ENCODE assay signal across 20 mouse cellular contexts in the genomic region with DNA sequence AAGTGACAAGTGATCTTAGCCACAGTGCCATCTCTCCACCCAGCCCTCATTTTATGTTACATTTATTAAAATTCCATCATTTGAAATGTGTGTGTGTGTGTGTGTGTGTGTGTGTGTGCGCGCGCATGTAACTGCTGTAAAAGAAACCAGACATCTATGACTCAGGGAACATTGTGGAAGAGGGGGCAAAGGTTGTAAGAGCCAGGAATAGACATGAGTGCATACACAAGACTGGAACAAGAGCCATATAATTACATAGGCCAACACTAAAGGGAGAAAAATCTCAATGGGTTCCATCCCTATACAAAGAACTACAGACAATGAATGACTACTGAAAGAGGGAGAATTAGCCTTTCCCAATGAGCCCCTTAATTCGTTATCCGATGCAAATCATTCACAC. TPM values are rescaled to one million over a fixed set of nuclear protein-coding genes. Genes with fewer than 3 reads are reported as not detected.
DNase-seq lines count a peak whose midpoint lies in the region; ATAC-seq and TF ChIP-seq lines count a peak whose summit lies in the region.
"Had no signal": no experiment of that assay in that cellular context is flagged by ENCODE, and none has a peak within 500 bp of the region (broad histone marks: within the 10 kb centered on the region; RNA-seq: fewer than 3 reads in every experiment).

No protein-coding gene starts in this region.

- no peaks in the 10 kb centered on the region for H3K9me3 ChIP-seq in intestine, embryonic 16.5 days (ENCODE audit: control insufficient read depth, low read length)
- H3K9me3 ChIP-seq: embryonic facial prominence, embryonic 10.5 days; embryonic facial prominence, embryonic 12.5 days; forebrain, embryonic 13.5 days; forebrain, embryonic 15.5 days had no signal

- H3K4me1 ChIP-seq in intestine, embryonic 16.5 days (ENCODE audit: control insufficient read depth, insufficient read depth, low read length), result no peaks in the 10 kb centered on the region
- H3K4me1 ChIP-seq: embryonic facial prominence, embryonic 10.5 days; embryonic facial prominence, embryonic 12.5 days; forebrain, embryonic 13.5 days; forebrain, embryonic 15.5 days had no signal

- TF ChIP-seq POLR2A in brain, embryonic 14.5 days (IDR thresholded peaks at IDR 0.05; ENCODE audit: borderline replicate concordance, extremely low read depth, insufficient read depth, insufficient read length, poor library complexity, severe bottlenecking), result no peak

- TF ChIP-seq CTCF in brain, embryonic 14.5 days (IDR thresholded peaks at IDR 0.05; ENCODE audit: borderline replicate concordance, extremely low read depth, insufficient read depth, insufficient read length), result no peak

- peak; percentile 2 for DNase-seq in brain, embryonic 14.5 days (ENCODE audit: low read depth)
- DNase-seq in cerebellum, postnatal 10 days, result no peak
- DNase-seq in frontal cortex, postnatal 14 days (ENCODE audit: low spot score in 2 of 2), result no peak
- DNase-seq in spleen, postnatal 4 days (ENCODE audit: low spot score in 2 of 2), result no peak
- DNase-seq: adrenal gland, adult 8-10 months; adrenal gland, postnatal 14 days; adrenal gland, postnatal 36 days; cerebellum, adult 11 months; cerebellum, adult 18-20 months; cerebellum, adult 8-10 months; cerebellum, adult 9-11 months; cerebellum, postnatal 25 days; forebrain, postnatal 0 days had no signal

- H3K4me3 ChIP-seq in intestine, embryonic 16.5 days (ENCODE audit: low read length), result no peak overlapping the region
- H3K4me3 ChIP-seq: embryonic facial prominence, embryonic 10.5 days; embryonic facial prominence, embryonic 12.5 days; forebrain, embryonic 13.5 days; forebrain, embryonic 15.5 days had no signal

- no peaks in the 10 kb centered on the region for H3K27me3 ChIP-seq in intestine, embryonic 16.5 days (replicated peaks; ENCODE audit: control insufficient read depth, insufficient read depth, low read length)
- H3K27me3 ChIP-seq: embryonic facial prominence, embryonic 12.5 days; forebrain, embryonic 13.5 days; forebrain, embryonic 15.5 days had no signal

- no peak overlapping the region for H3K27ac ChIP-seq in intestine, embryonic 16.5 days (ENCODE audit: low read length)
- H3K27ac ChIP-seq: embryonic facial prominence, embryonic 10.5 days; embryonic facial prominence, embryonic 12.5 days; forebrain, embryonic 13.5 days; forebrain, embryonic 15.5 days had no signal

- no peaks in the 10 kb centered on the region for H3K36me3 ChIP-seq in intestine, embryonic 16.5 days (ENCODE audit: control insufficient read depth, insufficient read depth, low read length)
- H3K36me3 ChIP-seq: embryonic facial prominence, embryonic 10.5 days; embryonic facial prominence, embryonic 12.5 days; forebrain, embryonic 15.5 days had no signal

- WGBS in intestine, embryonic 16.5 days, result 81% methylated on average over 5 of the region's 5 CpGs

- H3K9ac ChIP-seq in intestine, embryonic 16.5 days (ENCODE audit: low read depth, low read length), result no peak overlapping the region
- H3K9ac ChIP-seq: embryonic facial prominence, embryonic 12.5 days; forebrain, embryonic 13.5 days; forebrain, embryonic 15.5 days; forebrain, postnatal 0 days had no signal

- H3K4me2 ChIP-seq in intestine, embryonic 16.5 days (ENCODE audit: low read depth, low read length), result no peak overlapping the region
- H3K4me2 ChIP-seq: embryonic facial prominence, embryonic 12.5 days; forebrain, embryonic 13.5 days; forebrain, embryonic 15.5 days had no signal

- peak; percentile 79 for ATAC-seq in intestine, embryonic 16.5 days
- ATAC-seq: activated CD4-positive, CD25-positive, alpha-beta regulatory T cell, adult 4 months; forebrain, embryonic 13.5 days; forebrain, embryonic 15.5 days; forebrain, postnatal 0 days; Patski had no signal

RNA-seq across cellular contexts. Expression of gene Gnl3l, which starts 41.7 kb away (rescaled TPM):
- 48.2 and 69.1 TPM in 2 replicates for polyA plus RNA-seq in brain, embryonic 14.5 days (2012; rRNA removed)
- 20.7 and 21.1 TPM in 2 replicates for polyA plus RNA-seq in intestine, embryonic 16.5 days (2015; fragmentation: Nextera tagmentation; extraction: Ambion mirVana)
